Mouse (Mus musculus): Measurements from ENCODE around the gene Rnaseh2a. TPM values are rescaled to one million over a fixed set of nuclear protein-coding genes. Genes with fewer than 3 reads are reported as not detected.

Rnaseh2a gene
- total RNA-seq, 2 experiments from 2014 or later, result 35.3 to 36.8 TPM

Small RNA genes within 50 kb of the gene (microRNA-seq; reads per million reads assigned to microRNA genes)
- gene Gm24197, result 0.90 to 2.5 reads per million in 2 experiments

Other genes starting within 250 kb of the Rnaseh2a start
- gene G430095P16Rik, start 246.8 kb downstream of the Rnaseh2a start, total RNA-seq (2021), result not detected
- 100 to 1,000 TPM; 387 to 434 TPM for gene Nfix, start 169.4 kb downstream of the Rnaseh2a start, total RNA-seq (2021)
- 10 to 100 TPM in 1 of 2 experiments, 1 to 10 TPM in 1; 9.4 to 10.5 TPM for gene Dand5, start 146.9 kb downstream of the Rnaseh2a start, total RNA-seq (2021)
- 10 to 100 TPM; 23.2 to 25.7 TPM for gene Gadd45gip1, start 138.2 kb downstream of the Rnaseh2a start, total RNA-seq (2021)
- 10 to 100 TPM; 67.9 to 68.5 TPM for gene Rad23a, start 129.1 kb downstream of the Rnaseh2a start, total RNA-seq (2021)
- 100 to 1,000 TPM; 557 to 631 TPM for gene Calr, start 122.8 kb downstream of the Rnaseh2a start, total RNA-seq (2021)
- 10 to 100 TPM; 51.2 to 52.7 TPM for gene Farsa, start 112.8 kb downstream of the Rnaseh2a start, total RNA-seq (2021)
- gene Syce2, start 97.7 kb downstream of the Rnaseh2a start, total RNA-seq (2021), result 10 to 100 TPM; 16.1 to 19.7 TPM
- 10 to 100 TPM; 39.5 to 46.3 TPM for gene Gcdh, start 75.8 kb downstream of the Rnaseh2a start, total RNA-seq (2021)
- gene Klf1, start 67.8 kb downstream of the Rnaseh2a start, total RNA-seq (2021), result under 1 TPM in 1 of 2 experiments, not detected in 1; 0.40 TPM
- gene Dnase2a, start 61.2 kb downstream of the Rnaseh2a start, total RNA-seq (2021), result 1 to 10 TPM; 3.2 to 3.9 TPM
- gene Mast1, start 32.4 kb downstream of the Rnaseh2a start, total RNA-seq (2021), result 10 to 100 TPM; 79.5 TPM
- 1 to 10 TPM in 1 of 2 experiments, under 1 TPM in 1; 0.77 to 1.0 TPM for gene Rtbdn, start 22.8 kb downstream of the Rnaseh2a start, total RNA-seq (2021)
- not detected for gene Gm49661, start 334 bp downstream of the Rnaseh2a start, total RNA-seq (2021)
- gene Prdx2, start 180 bp downstream of the Rnaseh2a start, total RNA-seq (2021), result 100 to 1,000 TPM; 338 to 356 TPM
- gene Junb, start 9.0 kb upstream of the Rnaseh2a start, total RNA-seq (2021), result 10 to 100 TPM; 59.9 to 73.6 TPM
- 1 to 10 TPM; 7.8 to 9.7 TPM for gene Hook2, start 20.8 kb upstream of the Rnaseh2a start, total RNA-seq (2021)
- not detected for gene Best2, start 44.8 kb upstream of the Rnaseh2a start, total RNA-seq (2021)
- 100 to 1,000 TPM; 120 to 121 TPM for gene Asna1, start 55.5 kb upstream of the Rnaseh2a start, total RNA-seq (2021)
- 100 to 1,000 TPM; 133 to 136 TPM for gene Trir, start 57.1 kb upstream of the Rnaseh2a start, total RNA-seq (2021)
- gene Tnpo2, start 67.1 kb upstream of the Rnaseh2a start, total RNA-seq (2021), result 100 to 1,000 TPM; 147 to 149 TPM
- gene Fbxw9, start 90.3 kb upstream of the Rnaseh2a start, total RNA-seq (2021), result 10 to 100 TPM; 22.8 to 24.1 TPM
- not detected for gene Gm5741, start 98.2 kb upstream of the Rnaseh2a start, total RNA-seq (2021)
- 10 to 100 TPM; 52.1 to 60.6 TPM for gene Dhps, start 102.0 kb upstream of the Rnaseh2a start, total RNA-seq (2021)
- 10 to 100 TPM; 55.0 to 65.7 TPM for gene Wdr83os, start 111.0 kb upstream of the Rnaseh2a start, total RNA-seq (2021)
- gene Wdr83, start 111.5 kb upstream of the Rnaseh2a start, total RNA-seq (2021), result 10 to 100 TPM; 26.1 to 28.4 TPM
- 10 to 100 TPM; 30.5 to 36.8 TPM for gene Man2b1, start 113.5 kb upstream of the Rnaseh2a start, total RNA-seq (2021)
- gene Zfp791, start 153.3 kb upstream of the Rnaseh2a start, total RNA-seq (2021), result 1 to 10 TPM; 6.8 to 8.0 TPM
- gene Cks1brt, start 182.2 kb upstream of the Rnaseh2a start, total RNA-seq (2021), result not detected

All from layer of hippocampus, postnatal 36 days (tissue).